Mouse (Mus musculus): ENCODE data around the gene Tmem53.

Gene Tmem53

DNA sequence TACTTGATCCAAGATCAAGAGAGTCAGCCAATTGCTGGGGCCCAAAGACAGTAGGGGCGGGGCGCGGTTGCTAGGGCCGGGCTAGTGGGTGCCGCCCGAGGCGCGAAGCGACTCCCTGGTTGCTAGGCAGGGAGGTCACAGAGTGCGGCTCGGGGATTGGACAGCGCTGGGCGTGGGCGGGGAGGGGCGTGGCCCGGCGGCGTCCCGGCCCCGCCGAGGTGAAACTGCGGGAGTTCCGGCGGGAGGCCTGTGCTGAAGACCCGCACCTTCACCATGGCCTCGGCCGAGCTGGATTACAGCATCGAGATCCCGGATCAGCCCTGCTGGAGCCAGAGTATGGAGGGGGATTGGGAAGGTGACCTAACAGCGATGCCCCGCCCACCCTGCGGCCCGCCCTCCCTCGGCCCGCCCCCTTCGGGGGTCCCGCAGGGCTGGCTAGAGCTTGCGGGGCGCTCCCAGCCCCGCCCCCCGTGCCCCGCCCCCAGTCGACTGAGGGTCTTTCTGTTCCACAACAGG, at the start of gene Tmem53, which contains the start of gene Armh1:
Gene Tmem53 (plus strand): TSS at position 151 of the 516 bp plus-strand sequence.
Gene Armh1 (minus strand): TSS at position 325 of the 516 bp plus-strand sequence.
- Histone ChIP-seq H3K27me3 (ENCODE audit: control insufficient read depth, insufficient read depth, low read length, poor library complexity, severe bottlenecking) (no peaks in the 10 kb centered on the region), H3K36me3 (ENCODE audit: control insufficient read depth, insufficient read depth, low read length, poor library complexity, severe bottlenecking) (no peaks in the 10 kb centered on the region)
- DNase-seq (ENCODE audit: low read depth, low spot score) = peak; percentile 89

DNA sequence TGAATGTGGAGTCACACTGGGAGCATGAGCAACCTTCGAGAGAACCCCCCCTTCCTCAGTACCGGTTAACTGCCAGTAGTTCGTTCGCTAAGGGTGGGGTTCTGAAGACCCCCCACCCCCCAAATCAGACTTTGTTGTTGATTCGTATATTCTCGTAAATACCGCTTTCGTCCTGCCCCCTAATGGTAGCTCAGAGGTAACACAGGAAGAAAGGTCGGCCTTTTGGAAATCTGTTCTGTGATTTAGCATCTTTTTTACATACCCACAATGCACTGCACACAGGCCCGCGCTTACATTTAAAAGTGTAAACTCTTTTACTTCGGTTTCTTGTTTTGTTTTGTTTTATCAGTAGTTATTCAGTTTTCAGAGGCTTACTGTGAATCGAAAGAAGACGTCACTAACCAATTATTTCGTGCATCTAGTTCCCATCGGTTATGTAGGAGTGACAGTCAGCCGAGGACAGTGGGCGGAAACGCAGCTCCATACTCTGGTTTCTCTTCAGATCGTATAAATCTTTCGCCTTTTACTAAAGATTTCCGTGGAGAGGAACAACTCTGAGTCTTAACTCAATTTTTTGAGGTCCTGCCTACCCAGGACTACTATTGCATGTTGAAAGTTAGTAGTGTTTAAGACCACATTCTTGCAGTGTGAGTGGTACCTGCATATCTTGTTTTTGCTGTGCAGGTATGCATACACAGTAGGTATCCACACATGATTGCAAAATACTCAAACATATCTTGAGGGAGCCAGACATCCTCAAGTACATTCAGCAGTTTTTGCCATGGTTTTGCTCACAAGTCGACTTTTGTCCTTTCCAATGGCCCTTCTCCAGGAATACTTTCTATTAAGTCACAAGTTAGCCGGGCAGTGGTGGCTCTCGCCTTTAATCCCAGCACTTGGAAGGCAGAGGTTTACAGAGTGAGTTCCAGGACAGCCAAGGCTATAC, 49.4 kb upstream of the Tmem53 start:
- H3K36me3 ChIP-seq (ENCODE audit: control insufficient read depth, insufficient read depth, low read length, poor library complexity, severe bottlenecking) = no peaks in the 10 kb centered on the region
- no peaks in the 10 kb centered on the region for H3K27me3 ChIP-seq (ENCODE audit: control insufficient read depth, insufficient read depth, low read length, poor library complexity, severe bottlenecking)
- peak; percentile 89 for DNase-seq (ENCODE audit: low read depth, low spot score)

DNA sequence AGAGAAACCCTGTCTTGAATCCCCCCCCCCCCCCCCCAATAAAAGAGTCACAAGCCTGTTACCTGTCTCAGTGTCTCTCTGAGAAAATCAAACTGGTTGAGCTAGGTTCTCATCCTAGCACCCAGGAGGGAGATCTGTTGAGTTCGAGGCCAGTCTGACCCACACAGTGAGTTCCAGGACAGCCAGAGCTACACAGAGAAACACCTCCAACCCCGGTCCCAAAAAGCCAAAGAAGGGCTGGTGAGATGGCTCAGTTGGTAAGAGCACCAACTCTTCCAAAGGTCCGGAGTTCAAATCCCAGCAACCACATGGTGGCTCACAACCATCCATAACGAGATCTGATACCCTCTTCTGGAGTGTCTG, 48.8 kb upstream of the Tmem53 start:
- peak; percentile 18 for DNase-seq (ENCODE audit: low read depth, low spot score)

DNA sequence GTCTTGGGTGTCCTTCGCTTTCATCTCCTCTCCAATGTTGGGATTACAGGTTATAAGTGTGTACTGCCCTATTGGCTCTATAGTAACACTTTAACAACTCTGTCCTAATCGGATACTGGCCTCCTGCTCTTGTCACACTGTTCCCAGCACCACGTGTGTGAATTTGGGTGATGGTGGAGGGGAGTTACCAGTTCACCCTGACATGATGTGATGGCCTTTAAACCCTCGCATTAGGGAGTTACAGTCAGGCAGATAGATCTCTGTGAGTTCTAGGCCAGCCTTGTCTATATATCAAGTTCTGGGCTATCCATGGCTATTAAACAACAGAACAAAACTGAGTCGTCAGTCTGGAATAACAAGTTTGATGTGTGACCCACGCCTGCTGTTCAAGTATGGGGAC, 42.2 kb upstream of the Tmem53 start:
- Histone ChIP-seq H3K36me3 (ENCODE audit: control insufficient read depth, insufficient read depth, low read length, poor library complexity, severe bottlenecking) (no peaks in the 10 kb centered on the region), H3K27me3 (ENCODE audit: control insufficient read depth, insufficient read depth, low read length, poor library complexity, severe bottlenecking) (no peaks in the 10 kb centered on the region)
- no peak for DNase-seq (ENCODE audit: low read depth, low spot score)

More for the DNA sequence above, 48.8 kb upstream of the Tmem53 start:
- Histone ChIP-seq H3K27me3 (ENCODE audit: control insufficient read depth, insufficient read depth, low read length, poor library complexity, severe bottlenecking) (no peaks in the 10 kb centered on the region), H3K36me3 (ENCODE audit: control insufficient read depth, insufficient read depth, low read length, poor library complexity, severe bottlenecking) (no peaks in the 10 kb centered on the region)

DNA sequence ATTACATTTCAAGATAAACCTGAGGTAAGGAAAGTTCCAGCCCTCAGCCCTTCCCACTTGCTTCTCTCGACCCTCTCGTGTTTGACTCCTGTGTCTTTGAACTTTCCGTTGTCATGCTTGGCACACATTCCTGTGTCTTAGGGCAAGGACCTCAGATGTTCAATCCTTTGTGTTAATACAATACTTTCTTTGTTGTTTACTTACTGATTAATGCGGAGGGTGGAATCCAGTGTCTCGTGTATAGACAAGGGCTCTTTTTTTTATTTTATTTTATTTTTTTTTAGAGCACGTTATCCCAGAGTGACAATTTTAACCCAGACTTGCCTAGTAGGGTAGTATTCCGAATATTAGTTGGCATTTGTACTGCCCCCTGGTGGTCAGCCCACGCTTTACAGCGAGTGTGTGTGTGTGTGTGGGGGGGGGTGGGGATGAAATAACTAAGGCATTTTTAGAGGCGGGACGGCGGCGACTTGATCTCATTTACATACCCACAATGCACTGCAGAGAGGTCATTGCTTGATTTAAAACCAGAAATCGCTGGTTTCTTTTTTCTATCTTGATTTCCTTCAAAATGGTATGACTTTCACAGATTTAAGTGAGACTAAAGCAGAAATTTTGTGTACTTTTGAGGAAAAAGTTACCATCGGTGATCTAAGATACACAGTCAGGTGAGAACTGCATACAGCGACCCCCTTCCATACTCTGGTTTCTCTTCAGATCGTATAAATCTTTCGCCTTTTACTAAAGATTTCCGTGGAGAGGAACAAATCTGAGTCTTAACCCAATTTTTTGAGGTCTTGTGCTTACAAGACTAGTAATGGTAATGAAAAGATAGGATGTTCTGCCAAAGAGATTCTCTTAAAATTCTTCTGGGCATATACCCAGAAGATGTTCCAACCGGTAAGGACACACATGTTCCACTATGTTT, 41.3 kb upstream of the Tmem53 start:
- H3K36me3 ChIP-seq (ENCODE audit: control insufficient read depth, insufficient read depth, low read length, poor library complexity, severe bottlenecking) = no peaks in the 10 kb centered on the region
- no peaks in the 10 kb centered on the region for H3K27me3 ChIP-seq (ENCODE audit: control insufficient read depth, insufficient read depth, low read length, poor library complexity, severe bottlenecking)
- DNase-seq (ENCODE audit: low read depth, low spot score) = peak; percentile 93

- H3K36me3 ChIP-seq (ENCODE audit: control insufficient read depth, insufficient read depth, low read length, poor library complexity, severe bottlenecking) = no peaks in the 10 kb centered on the region
- H3K27me3 ChIP-seq (ENCODE audit: control insufficient read depth, insufficient read depth, low read length, poor library complexity, severe bottlenecking) = no peaks in the 10 kb centered on the region
- DNase-seq (ENCODE audit: low read depth, low spot score) = no peak
Observed at GRCm38 (mm10) chr4:117214250-117214649, 37.5 kb upstream of the Tmem53 start.

DNA sequence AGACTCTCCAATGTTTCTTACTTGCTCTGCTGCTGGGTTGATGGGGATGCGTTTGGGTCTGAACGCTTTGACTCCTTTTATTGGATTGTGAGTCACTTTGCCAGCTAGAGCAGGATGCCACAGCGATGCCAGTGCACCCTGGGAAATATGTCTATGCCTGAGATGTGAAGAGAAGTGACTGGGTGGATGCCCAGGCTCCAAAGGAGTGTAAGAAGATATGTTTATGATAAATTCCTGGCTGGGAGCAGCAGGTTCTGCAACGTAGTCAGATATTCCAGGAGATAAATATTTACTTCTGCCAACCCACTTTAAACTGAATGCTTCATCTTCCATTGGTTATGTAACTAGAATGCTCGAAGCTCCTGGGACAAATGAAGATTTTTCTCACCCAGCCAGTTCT, 34.7 kb upstream of the Tmem53 start:
- H3K36me3 ChIP-seq (ENCODE audit: control insufficient read depth, insufficient read depth, low read length, poor library complexity, severe bottlenecking) = no peaks in the 10 kb centered on the region
- no peaks in the 10 kb centered on the region for H3K27me3 ChIP-seq (ENCODE audit: control insufficient read depth, insufficient read depth, low read length, poor library complexity, severe bottlenecking)
- DNase-seq (ENCODE audit: low read depth, low spot score) = no peak

DNA sequence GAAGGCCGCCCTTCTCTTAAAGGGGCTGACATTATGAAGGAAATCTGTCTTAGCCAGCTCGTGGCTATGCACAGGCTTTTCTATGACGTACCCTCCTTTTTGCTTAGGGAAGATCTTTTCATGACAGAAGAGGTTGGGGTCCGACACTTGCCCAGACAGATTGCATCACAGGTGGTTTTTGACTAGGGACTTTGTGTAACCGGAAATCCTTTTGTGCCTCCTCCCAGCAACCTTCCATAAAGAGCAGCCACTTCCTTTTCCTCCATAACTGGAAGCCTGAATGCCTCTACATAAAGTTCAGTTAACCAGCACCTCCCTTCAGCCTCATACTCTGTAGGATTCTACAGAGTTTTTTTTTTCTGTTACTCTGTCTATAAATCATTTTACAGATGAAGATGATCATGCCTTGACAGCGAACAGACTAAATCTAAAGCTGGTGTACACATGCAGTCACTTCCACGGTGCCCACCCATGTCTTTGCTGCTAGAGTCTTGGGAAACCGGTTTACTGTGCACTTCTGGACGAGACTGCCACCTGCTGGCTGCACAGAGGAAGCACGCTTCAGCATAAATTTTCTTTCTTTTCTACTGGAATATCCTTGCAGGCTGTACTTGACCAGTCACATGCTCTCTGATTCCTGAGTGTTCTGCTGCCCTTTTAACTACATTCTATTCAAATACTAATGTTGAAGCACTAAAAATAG, 33.1 kb upstream of the Tmem53 start:
- Histone ChIP-seq H3K36me3 (ENCODE audit: control insufficient read depth, insufficient read depth, low read length, poor library complexity, severe bottlenecking) (no peaks in the 10 kb centered on the region), H3K27me3 (ENCODE audit: control insufficient read depth, insufficient read depth, low read length, poor library complexity, severe bottlenecking) (no peaks in the 10 kb centered on the region)
- peak; percentile 74 for DNase-seq (ENCODE audit: low read depth, low spot score)

GRCm38 (mm10) chr4:117220741-117221515, 30.8 kb upstream of the Tmem53 start:
- no peaks in the 10 kb centered on the region for H3K27me3 ChIP-seq (ENCODE audit: control insufficient read depth, insufficient read depth, low read length, poor library complexity, severe bottlenecking)
- H3K36me3 ChIP-seq (ENCODE audit: control insufficient read depth, insufficient read depth, low read length, poor library complexity, severe bottlenecking) = no peaks in the 10 kb centered on the region
- DNase-seq (ENCODE audit: low read depth, low spot score) = no peak

- DNase-seq (ENCODE audit: low read depth, low spot score) = no peak
- H3K36me3 ChIP-seq (ENCODE audit: control insufficient read depth, insufficient read depth, low read length, poor library complexity, severe bottlenecking) = no peaks in the 10 kb centered on the region
- no peaks in the 10 kb centered on the region for H3K27me3 ChIP-seq (ENCODE audit: control insufficient read depth, insufficient read depth, low read length, poor library complexity, severe bottlenecking)
Observed at GRCm38 (mm10) chr4:117221836-117222235, 29.9 kb upstream of the Tmem53 start.

GRCm38 (mm10) chr4:117223001-117223400, 28.8 kb upstream of the Tmem53 start:
- no peak for DNase-seq (ENCODE audit: low read depth, low spot score)
- Histone ChIP-seq H3K27me3 (ENCODE audit: control insufficient read depth, insufficient read depth, low read length, poor library complexity, severe bottlenecking) (no peaks in the 10 kb centered on the region), H3K36me3 (ENCODE audit: control insufficient read depth, insufficient read depth, low read length, poor library complexity, severe bottlenecking) (no peaks in the 10 kb centered on the region)

DNA sequence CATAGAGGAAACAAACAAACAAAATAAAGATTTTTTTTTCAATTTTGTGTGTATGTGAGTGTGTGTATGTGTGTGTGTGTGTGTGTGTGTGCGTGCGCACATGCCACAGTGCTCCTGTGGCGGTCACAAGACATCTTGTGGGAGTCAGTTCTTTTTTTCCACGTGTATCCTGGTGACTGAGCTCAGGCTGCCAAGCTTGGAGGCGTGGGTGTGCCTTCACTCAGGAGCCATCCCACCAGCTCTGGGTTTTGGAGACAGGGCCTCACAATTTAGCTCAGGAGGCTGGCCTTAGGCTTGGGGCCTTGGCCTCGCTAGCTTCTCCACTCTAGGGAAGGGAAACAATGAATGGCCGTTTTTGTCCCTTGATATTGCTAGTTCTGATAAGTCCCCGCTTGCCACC, 27.6 kb upstream of the Tmem53 start:
- DNase-seq (ENCODE audit: low read depth, low spot score) = no peak
- no peaks in the 10 kb centered on the region for H3K36me3 ChIP-seq (ENCODE audit: control insufficient read depth, insufficient read depth, low read length, poor library complexity, severe bottlenecking)
- H3K27me3 ChIP-seq (ENCODE audit: control insufficient read depth, insufficient read depth, low read length, poor library complexity, severe bottlenecking) = no peaks in the 10 kb centered on the region

DNA sequence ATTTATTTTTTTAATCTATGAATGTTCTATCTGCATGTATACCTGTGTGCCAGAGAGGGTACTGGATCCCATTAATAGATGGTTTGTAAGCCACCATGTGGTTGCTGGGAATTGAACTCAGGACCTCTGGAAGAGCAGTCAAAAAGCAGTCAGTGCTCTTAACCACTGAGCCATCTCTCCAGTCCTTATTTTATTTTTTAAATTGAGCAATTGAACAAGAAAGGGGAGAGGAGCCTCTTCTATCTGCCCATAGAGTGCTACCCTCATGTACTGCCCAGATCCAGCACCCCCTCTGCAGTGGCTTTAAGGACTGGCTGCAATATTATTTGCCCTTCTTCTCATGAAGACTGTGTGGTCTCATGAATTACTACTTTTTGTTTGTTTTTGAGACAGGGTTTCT, 26.5 kb upstream of the Tmem53 start:
- Histone ChIP-seq H3K27me3 (ENCODE audit: control insufficient read depth, insufficient read depth, low read length, poor library complexity, severe bottlenecking) (no peaks in the 10 kb centered on the region), H3K36me3 (ENCODE audit: control insufficient read depth, insufficient read depth, low read length, poor library complexity, severe bottlenecking) (no peaks in the 10 kb centered on the region)
- DNase-seq (ENCODE audit: low read depth, low spot score) = no peak

GRCm38 (mm10) chr4:117229590-117229989, 22.2 kb upstream of the Tmem53 start:
- Histone ChIP-seq H3K36me3 (ENCODE audit: control insufficient read depth, insufficient read depth, low read length, poor library complexity, severe bottlenecking) (no peaks in the 10 kb centered on the region), H3K27me3 (ENCODE audit: control insufficient read depth, insufficient read depth, low read length, poor library complexity, severe bottlenecking) (no peaks in the 10 kb centered on the region)
- no peak for DNase-seq (ENCODE audit: low read depth, low spot score)
